Mouse (Mus musculus) MEL (cell line): ENCODE results near the gene Skp2. TPM values are rescaled to one million over a fixed set of nuclear protein-coding genes. Genes with fewer than 3 reads are reported as not detected.

ENCODE experiments used
- DNase-seq: peaks from one replicate; pipeline ENCODE4 v3.0.0; 2011; ENCODE audit warnings: low read depth, low spot score
- H3K27ac ChIP-seq: 2 replicates; pipeline ENCODE4 v1.5.1; 2012; ENCODE audit warnings: low read depth, mild to moderate bottlenecking, control low read depth, low read length, moderate library complexity; ENCODE audit not compliant: control insufficient read depth
- H3K27me3 ChIP-seq, 2 experiments: fragments of 150-350 bp in 1 of 2; sonication (generic) in 1 of 2; 2 replicates each; pipeline ENCODE4 v1.6.1; 2012; ENCODE audit warnings: low read length in 2 of 2, mild to moderate bottlenecking in 2 of 2, improper control_type of control experiment in 1 of 2, moderate library complexity in 1 of 2; ENCODE audit not compliant: insufficient read depth in 2 of 2, control insufficient read depth in 1 of 2
- H3K36me3 ChIP-seq, 2 experiments: 2 replicates each; pipeline ENCODE4 v1.6.1; 2012 to 2014; ENCODE audit warnings: low read length in 2 of 2, improper control_type of control experiment in 1 of 2, inconsistent platforms in 1 of 2, mild to moderate bottlenecking in 1 of 2; ENCODE audit not compliant: insufficient read depth in 2 of 2, control insufficient read depth in 1 of 2
- H3K4me1 ChIP-seq, 2 experiments: fragments of 150-350 bp in 1 of 2; sonication (generic) in 1 of 2; 2 replicates each; pipeline ENCODE4 v1.6.1; 2012; ENCODE audit warnings: low read length in 2 of 2, improper control_type of control experiment in 1 of 2, mild to moderate bottlenecking in 1 of 2; ENCODE audit not compliant: insufficient read depth in 2 of 2, control insufficient read depth in 1 of 2
- H3K4me3 ChIP-seq, 2 experiments: fragments of 150-350 bp in 1 of 2; sonication (generic) in 1 of 2; 2 replicates each; pipeline ENCODE4 v1.5.1; 2012; ENCODE audit warnings: low read depth in 2 of 2, low read length in 2 of 2, mild to moderate bottlenecking in 2 of 2, moderate library complexity in 2 of 2, control low read depth in 1 of 2, improper control_type of control experiment in 1 of 2; ENCODE audit not compliant: control insufficient read depth in 1 of 2, insufficient read depth in 1 of 2
- H3K79me2 ChIP-seq: 2 replicates; pipeline ENCODE4 v1.6.1; 2012; ENCODE audit warnings: mild to moderate bottlenecking, low read length, moderate library complexity; ENCODE audit not compliant: control insufficient read depth, poor library complexity, insufficient read depth
- H3K9ac ChIP-seq: 2 replicates; pipeline ENCODE4 v1.6.1; 2012; ENCODE audit warnings: low read depth, mild to moderate bottlenecking, control low read depth, low read length, moderate library complexity; ENCODE audit not compliant: control insufficient read depth, poor library complexity, severe bottlenecking
- H3K9me3 ChIP-seq: fragments of 150-350 bp; sonication (generic); replicated peaks from 2 replicates; pipeline ENCODE4 v1.6.1; 2012; ENCODE audit warnings: mild to moderate bottlenecking, low read length, improper control_type of control experiment, moderate library complexity; ENCODE audit not compliant: insufficient read depth
- CHD1 ChIP-seq: IDR thresholded peaks from 2 replicates; pipeline ENCODE4 v1.6.1; 2012; ENCODE audit warnings: low read depth, mild to moderate bottlenecking, inconsistent platforms, low read length, improper control_type of control experiment
- ELF1 ChIP-seq: IDR thresholded peaks from 2 replicates; pipeline ENCODE4 v1.6.1; 2014; ENCODE audit warnings: low read depth, mild to moderate bottlenecking, inconsistent platforms, low read length, improper control_type of control experiment, moderate library complexity
- EP300 ChIP-seq, 2 experiments: IDR thresholded peaks; 2 replicates each; pipeline ENCODE4 v1.6.1; 2011; ENCODE audit warnings: improper control_type of control experiment in 2 of 2, low read length in 2 of 2, low read depth in 1 of 2, mild to moderate bottlenecking in 1 of 2
- ETS1 ChIP-seq: IDR thresholded peaks from 2 replicates; pipeline ENCODE4 v1.6.1; 2012; ENCODE audit warnings: low read depth, mild to moderate bottlenecking, inconsistent platforms, low read length, improper control_type of control experiment, moderate library complexity
- GABPA ChIP-seq: IDR thresholded peaks from 2 replicates; pipeline ENCODE4 v1.6.1; 2012; ENCODE audit warnings: low read depth, mild to moderate bottlenecking, inconsistent platforms, low read length, improper control_type of control experiment, moderate library complexity
- GATA1 ChIP-seq: IDR thresholded peaks from 2 replicates; pipeline ENCODE4 v1.6.1; 2011; ENCODE audit warnings: low read depth, low read length, improper control_type of control experiment
- HCFC1 ChIP-seq: IDR thresholded peaks from 2 replicates; pipeline ENCODE4 v1.6.1; 2012; ENCODE audit warnings: low read depth, mild to moderate bottlenecking, inconsistent platforms, low read length, improper control_type of control experiment, moderate library complexity
- MAFK ChIP-seq: IDR thresholded peaks from 2 replicates; pipeline ENCODE4 v1.6.1; 2011; ENCODE audit warnings: low read depth, mild to moderate bottlenecking, low read length, improper control_type of control experiment, borderline replicate concordance
- MAZ ChIP-seq: IDR thresholded peaks from 2 replicates; pipeline ENCODE4 v1.6.1; 2012; ENCODE audit warnings: low read depth, mild to moderate bottlenecking, inconsistent platforms, low read length, improper control_type of control experiment
- RCOR1 ChIP-seq: IDR thresholded peaks from 2 replicates; pipeline ENCODE4 v1.6.1; 2012; ENCODE audit warnings: low read depth, mild to moderate bottlenecking, inconsistent platforms, low read length, improper control_type of control experiment
- TAL1 ChIP-seq: IDR thresholded peaks from 2 replicates; pipeline ENCODE4 v1.6.1; 2012; ENCODE audit warnings: mild to moderate bottlenecking, inconsistent platforms, low read length, moderate library complexity, mixed read lengths
- TBP ChIP-seq: IDR thresholded peaks from 2 replicates; pipeline ENCODE4 v1.8.0; 2011; ENCODE audit warnings: low read depth, low read length, improper control_type of control experiment
- TCF12 ChIP-seq: IDR thresholded peaks from 2 replicates; pipeline ENCODE4 v1.6.1; 2014; ENCODE audit warnings: low read depth, mild to moderate bottlenecking, inconsistent platforms, low read length, improper control_type of control experiment, moderate library complexity
- ZC3H11A ChIP-seq: IDR thresholded peaks from 2 replicates; pipeline ENCODE4 v1.6.1; 2012; ENCODE audit warnings: low read depth, mild to moderate bottlenecking, inconsistent platforms, low read length, improper control_type of control experiment
- ZNF384 ChIP-seq: IDR thresholded peaks from 2 replicates; pipeline ENCODE4 v1.6.1; 2012; ENCODE audit warnings: low read depth, mild to moderate bottlenecking, inconsistent platforms, low read length, improper control_type of control experiment
- polyA plus RNA-seq, 2 experiments: library from polyadenylated mRNA; stranded (reverse) in 1 of 2; unstranded in 1 of 2; fragments of >175 nt in 1 of 2; fragments of >200 nt in 1 of 2; gene quantifications; 2 replicates each; pipeline versions ENCODE4 v1.2.1 to v1.2.4; 2012; ENCODE audit warnings: low replicate concordance in 2 of 2, low read depth in 1 of 2; ENCODE audit not compliant: insufficient read length in 2 of 2, insufficient read depth in 1 of 2, missing spikeins in 1 of 2
- total RNA-seq: library from RNA; depleted of rRNA; stranded (reverse); fragments of 300-350 nt; gene quantifications from 2 replicates; pipeline ENCODE4 v1.2.3, GENCODE M21; 2012

Gene Skp2
- total and polyA plus RNA-seq, 3 experiments: 46.9 to 61.4 TPM; not detected in 1

- Histone ChIP-seq H3K36me3 (peaks cover 9 to 11% of the 10 kb centered on the region in 2 experiments), H3K4me1 (peaks cover 3 to 4% of the 10 kb centered on the region in 2 experiments; a peak in 3 of 4 replicates), H3K4me3 (no peak overlapping the region), H3K9ac (no peak overlapping the region), H3K27me3 (no peaks in the 10 kb centered on the region), H3K9me3 (no peaks in the 10 kb centered on the region), H3K27ac (no peak overlapping the region), H3K79me2 (no peaks in the 10 kb centered on the region)
- TF ChIP-seq ZC3H11A: no peak
- peak; percentile 70; the same call in 1 of the 2 replicates for TF ChIP-seq TCF12
- TF ChIP-seq CHD1: no peak
- peak; percentile 90 for TF ChIP-seq ZNF384
- peak; percentile 82 to 88 for TF ChIP-seq EP300 (IDR thresholded peaks at IDR 0.05; ENCODE audit: low read depth in 1 of 2, low read length in 2 of 2)
- no peak for TF ChIP-seq TBP
- peak; percentile 28; the same call in 1 of the 2 replicates for TF ChIP-seq TAL1
- peak; percentile 84 for TF ChIP-seq GATA1
- TF ChIP-seq HCFC1: no peak
- TF ChIP-seq ETS1: 0 out of 2 replicates have a peak, but pooled peaks have one; percentile 9
- peak; percentile 87 for TF ChIP-seq RCOR1
- peak; percentile 81 for DNase-seq
Observed at GRCm38 (mm10) chr15:9177038-9177437, 21.8 kb upstream of the Skp2 start.

- Histone ChIP-seq H3K4me1 (no peaks in the 10 kb centered on the region), H3K9ac (no peak overlapping the region), H3K27ac (no peak overlapping the region), H3K36me3 (peaks cover 0 to 9% of the 10 kb centered on the region in 2 experiments; a peak in 2 of 4 replicates), H3K4me3 (no peak overlapping the region), H3K27me3 (no peaks in the 10 kb centered on the region), H3K79me2 (no peaks in the 10 kb centered on the region), H3K9me3 (no peaks in the 10 kb centered on the region)
- no peak for DNase-seq
- no peak for TF ChIP-seq ELF1
- TF ChIP-seq GABPA: no peak
- no peak for TF ChIP-seq MAFK
- TF ChIP-seq TBP: no peak
- TF ChIP-seq MAZ: no peak
- TF ChIP-seq ZNF384: no peak
Observed at GRCm38 (mm10) chr15:9164125-9164524, 8.9 kb upstream of the Skp2 start.
